Mouse (Mus musculus) heart, embryonic 11.5 days (tissue): ENCODE data around the gene Dnaja4. TPM values are rescaled to one million over a fixed set of nuclear protein-coding genes. Genes with fewer than 3 reads are reported as not detected.
A peak's percentile ranks its signal among the peaks of the same experiment; 100 is the strongest.

ENCODE experiments used
- ATAC-seq: fragments of 200-750 bp; cut with Nextera tagmentation; replicated peaks from 2 replicates; pipeline ENCODE4 v1.8.0; 2017; ENCODE audit warnings: moderate library complexity; ENCODE audit not compliant: insufficient number of reproducible peaks, low FRiP score, low TSS enrichment
- H3K27ac ChIP-seq: fragments of 300-500 bp; sonication (generic); 2 replicates; pipeline ENCODE4 v1.5.1; 2014; ENCODE audit warnings: mild to moderate bottlenecking, low read depth, low read length
- H3K27me3 ChIP-seq: fragments of 300-500 bp; sonication (generic); 2 replicates; pipeline ENCODE4 v1.6.1; 2014; ENCODE audit warnings: mild to moderate bottlenecking, low read length, mixed read lengths; ENCODE audit not compliant: control insufficient read depth, insufficient read depth
- H3K36me3 ChIP-seq: fragments of 300-500 bp; sonication (generic); 2 replicates; pipeline ENCODE4 v1.6.1; 2014; ENCODE audit warnings: mild to moderate bottlenecking, low read length, moderate library complexity, mixed read lengths; ENCODE audit not compliant: control insufficient read depth, insufficient read depth
- H3K4me1 ChIP-seq: fragments of 300-500 bp; sonication (generic); 2 replicates; pipeline ENCODE4 v1.6.1; 2014; ENCODE audit warnings: low read length; ENCODE audit not compliant: control insufficient read depth, insufficient read depth
- H3K4me2 ChIP-seq: fragments of 300-500 bp; sonication (generic); 2 replicates; pipeline ENCODE4 v1.6.1; 2014; ENCODE audit warnings: mild to moderate bottlenecking, moderate library complexity
- H3K4me3 ChIP-seq: fragments of 300-500 bp; sonication (generic); 2 replicates; pipeline ENCODE4 v1.5.1; 2014; ENCODE audit warnings: low read depth, low read length
- H3K9ac ChIP-seq: fragments of 300-500 bp; sonication (generic); 2 replicates; pipeline ENCODE4 v1.6.1; 2014; ENCODE audit warnings: mild to moderate bottlenecking, low read depth, low read length, moderate library complexity
- H3K9me3 ChIP-seq: fragments of 300-500 bp; sonication (generic); replicated peaks from 2 replicates; pipeline ENCODE4 v1.6.1; 2016; ENCODE audit warnings: low read length; ENCODE audit not compliant: control insufficient read depth
- whole genome bisulfite sequencing: fragments of 180-500 bp; shearing (Covaris S2); extraction: QIAGEN DNeasy Blood & Tissue Kit; methylation state at CpG from one replicate; pipeline ENCODE4 v1.1.7; 2014; ENCODE audit not compliant: insufficient replicate concordance; 5-methylcytosine and 5-hydroxymethylcytosine counted together
- polyA plus RNA-seq: library from polyadenylated mRNA; unstranded; fragments of >200 nt; fragmentation: Nextera tagmentation; extraction: Ambion mirVana; gene quantifications from 2 replicates; pipeline ENCODE4 v1.2.1, GENCODE M21; 2014

The Dnaja4 gene
- polyA plus RNA-seq, 1 experiment from 2014 or later = 19.0 TPM

GRCm38 (mm10) chr9:54704361-54704760 lies 5.7 kb downstream of the Dnaja4 start:
- 70% methylated on average over 5 of the region's 5 CpGs for WGBS
- ATAC-seq = no peak
- Histone ChIP-seq H3K9ac (no peak overlapping the region), H3K4me1 (peaks cover 26% of the 10 kb centered on the region), H3K36me3 (no peaks in the 10 kb centered on the region), H3K27me3 (no peaks in the 10 kb centered on the region), H3K4me3 (no peak overlapping the region), H3K9me3 (no peaks in the 10 kb centered on the region), H3K27ac (no peak overlapping the region), H3K4me2 (no peak overlapping the region; the same call in 1 of the 2 replicates)

DNA sequence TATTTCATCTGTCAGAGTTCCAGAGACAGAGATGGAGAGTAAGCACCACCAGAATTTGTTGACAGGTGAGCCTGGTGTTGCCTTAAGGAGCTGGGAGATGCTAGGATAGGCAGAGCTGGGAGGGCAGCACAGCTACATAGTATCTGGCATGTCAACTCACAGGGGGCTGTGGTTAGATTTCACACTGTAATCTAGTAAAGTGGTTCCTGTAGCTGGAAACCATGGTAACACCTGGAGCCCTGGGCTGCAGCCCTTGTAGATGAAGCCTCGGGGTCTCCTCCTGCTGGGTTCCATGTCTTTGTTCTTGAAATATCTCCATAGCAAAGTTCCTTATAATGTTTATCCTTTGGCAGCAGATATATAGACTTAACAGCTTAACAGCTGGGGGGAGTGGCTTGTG lies 6.9 kb downstream of the Dnaja4 start:
- no peaks in the 10 kb centered on the region for H3K9me3 ChIP-seq
- no peak for ATAC-seq
- 59% methylated on average over 1 of the region's 1 CpGs for WGBS
- no peaks in the 10 kb centered on the region for H3K27me3 ChIP-seq
- peaks cover 23% of the 10 kb centered on the region for H3K4me1 ChIP-seq
- no peak overlapping the region for H3K4me2 ChIP-seq
- H3K4me3 ChIP-seq = no peak overlapping the region
- H3K36me3 ChIP-seq = peaks cover 1% of the 10 kb centered on the region; the same call in 1 of the 2 replicates
- H3K9ac ChIP-seq = no peak overlapping the region
- no peak overlapping the region for H3K27ac ChIP-seq

DNA sequence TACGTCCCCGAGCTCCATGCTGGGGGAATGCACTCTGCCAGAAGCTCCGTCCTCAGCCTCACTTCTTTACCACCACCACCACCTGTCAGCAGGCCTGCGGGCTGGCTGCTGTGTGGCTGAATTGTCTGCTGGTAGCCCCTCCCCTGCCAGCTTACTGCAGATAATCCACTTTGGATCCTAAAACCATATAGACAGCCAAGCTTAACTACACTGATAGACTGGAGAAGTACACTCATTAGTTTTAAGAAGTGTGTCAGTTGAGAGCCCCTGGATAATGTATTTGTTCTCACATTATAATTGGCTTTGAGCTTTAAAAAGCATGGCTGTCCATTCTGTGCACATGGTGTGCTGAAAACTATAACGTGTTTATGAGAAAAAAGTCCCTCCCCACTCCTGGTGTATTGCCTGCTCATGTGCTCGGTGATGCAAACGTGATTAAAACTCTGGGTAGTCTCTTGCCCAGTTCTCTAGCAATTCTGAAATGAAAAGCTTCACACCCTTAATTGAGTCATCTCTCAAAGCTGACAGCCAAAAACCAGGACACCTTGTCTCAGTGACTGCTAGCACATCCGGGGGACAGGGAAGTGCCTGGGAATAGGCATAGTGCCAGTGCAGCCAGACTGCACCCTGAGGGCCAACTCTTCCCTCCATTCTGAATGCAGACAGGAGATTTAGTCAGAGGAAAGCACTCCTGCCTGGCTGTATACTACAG lies 8.8 kb downstream of the Dnaja4 start:
- no peak for ATAC-seq
- 0 out of 2 replicates have a peak overlapping the region, but pooled peaks have one; percentile 5 for H3K9ac ChIP-seq
- H3K4me3 ChIP-seq = no peak overlapping the region
- peaks cover 8% of the 10 kb centered on the region for H3K36me3 ChIP-seq
- H3K4me1 ChIP-seq = peaks cover 12% of the 10 kb centered on the region
- H3K27ac ChIP-seq = no peak overlapping the region
- WGBS = 57% methylated on average over 8 of the region's 8 CpGs
- H3K9me3 ChIP-seq = no peaks in the 10 kb centered on the region
- no peak overlapping the region for H3K4me2 ChIP-seq
- no peaks in the 10 kb centered on the region for H3K27me3 ChIP-seq

GRCm38 (mm10) chr9:54708085-54708484 lies 9.4 kb downstream of the Dnaja4 start:
- H3K36me3 ChIP-seq = peaks cover 8% of the 10 kb centered on the region
- H3K9ac ChIP-seq = no peak overlapping the region

GRCm38 (mm10) chr9:54715776-54716175 lies 17.1 kb downstream of the Dnaja4 start:
- no peak overlapping the region for H3K27ac ChIP-seq
- 91% methylated on average over 3 of the region's 3 CpGs for WGBS
- peaks cover 40% of the 10 kb centered on the region for H3K36me3 ChIP-seq
- H3K4me3 ChIP-seq = no peak overlapping the region
- no peak for ATAC-seq
- H3K27me3 ChIP-seq = no peaks in the 10 kb centered on the region
- no peaks in the 10 kb centered on the region for H3K4me1 ChIP-seq
- H3K9ac ChIP-seq = no peak overlapping the region
- H3K9me3 ChIP-seq = no peaks in the 10 kb centered on the region
- H3K4me2 ChIP-seq = no peak overlapping the region

More at GRCm38 (mm10) chr9:54708085-54708484, 9.4 kb downstream of the Dnaja4 start:
- Histone ChIP-seq H3K27ac (no peak overlapping the region), H3K27me3 (no peaks in the 10 kb centered on the region), H3K9me3 (no peaks in the 10 kb centered on the region), H3K4me2 (no peak overlapping the region), H3K4me3 (no peak overlapping the region), H3K4me1 (peaks cover 6% of the 10 kb centered on the region; the same call in 1 of the 2 replicates)
- WGBS = 78% methylated on average over 5 of the region's 5 CpGs
- no peak for ATAC-seq

- no peaks in the 10 kb centered on the region for H3K27me3 ChIP-seq
- no peak for ATAC-seq
- H3K4me2 ChIP-seq = no peak overlapping the region
- H3K27ac ChIP-seq = no peak overlapping the region
- H3K4me3 ChIP-seq = no peak overlapping the region
- H3K9ac ChIP-seq = no peak overlapping the region
- no peaks in the 10 kb centered on the region for H3K4me1 ChIP-seq
- WGBS = 86% methylated on average over 3 of the region's 3 CpGs
- peaks cover 44% of the 10 kb centered on the region for H3K36me3 ChIP-seq
- no peaks in the 10 kb centered on the region for H3K9me3 ChIP-seq
Observed at GRCm38 (mm10) chr9:54717527-54717926, 18.9 kb downstream of the Dnaja4 start.

DNA sequence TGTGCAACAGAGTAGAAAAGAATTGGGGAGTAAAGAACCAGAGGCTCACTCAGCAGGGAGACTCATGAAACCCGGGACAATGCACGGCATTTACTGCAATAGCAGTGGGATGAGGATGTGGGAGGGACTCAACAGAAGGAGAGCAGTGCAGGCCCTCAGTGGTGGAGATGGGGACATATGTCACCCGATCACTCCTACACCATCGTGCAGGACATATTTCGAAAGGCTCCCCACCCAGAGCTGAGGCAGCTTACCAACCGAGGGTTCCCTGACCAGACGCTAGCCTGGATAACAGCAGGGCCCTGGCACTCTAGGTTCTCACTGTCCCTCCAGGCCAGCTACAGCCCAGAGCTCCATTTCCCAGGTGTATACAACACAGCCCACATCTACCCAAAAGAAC lies 23.5 kb downstream of the Dnaja4 start:
- H3K9ac ChIP-seq = no peak overlapping the region
- no peak overlapping the region for H3K4me3 ChIP-seq
- no peak overlapping the region for H3K27ac ChIP-seq
- no peak overlapping the region for H3K4me2 ChIP-seq
- H3K9me3 ChIP-seq = no peaks in the 10 kb centered on the region
- H3K36me3 ChIP-seq = peaks cover 36% of the 10 kb centered on the region
- no peak for ATAC-seq
- WGBS = 85% methylated on average over 7 of the region's 7 CpGs
- no peaks in the 10 kb centered on the region for H3K4me1 ChIP-seq
- H3K27me3 ChIP-seq = no peaks in the 10 kb centered on the region

DNA sequence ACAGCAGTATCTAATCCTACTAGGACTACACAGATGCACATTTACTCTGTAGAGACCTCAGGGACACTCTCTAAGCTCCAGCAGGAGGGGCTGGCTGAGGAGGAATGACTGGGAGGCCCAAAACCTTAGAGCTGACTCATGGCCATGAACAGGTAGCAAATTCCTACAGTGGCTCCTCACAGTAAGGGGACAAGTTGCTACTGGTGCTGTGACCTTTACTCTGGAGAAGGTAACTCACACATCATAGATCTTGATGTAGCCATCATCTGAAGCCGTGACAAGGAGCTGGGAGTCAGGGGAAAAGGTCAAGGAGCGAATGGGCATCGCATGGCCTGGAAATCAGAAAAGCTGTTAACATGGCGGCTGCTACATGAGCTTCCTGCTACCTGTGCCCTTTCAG lies 23.9 kb downstream of the Dnaja4 start:
- peaks cover 40% of the 10 kb centered on the region for H3K36me3 ChIP-seq
- 86% methylated on average over 4 of the region's 4 CpGs for WGBS
- no peaks in the 10 kb centered on the region for H3K27me3 ChIP-seq
- no peaks in the 10 kb centered on the region for H3K4me1 ChIP-seq
- no peaks in the 10 kb centered on the region for H3K9me3 ChIP-seq
- H3K4me2 ChIP-seq = no peak overlapping the region
- H3K9ac ChIP-seq = no peak overlapping the region
- no peak for ATAC-seq
- H3K27ac ChIP-seq = no peak overlapping the region
- no peak overlapping the region for H3K4me3 ChIP-seq

GRCm38 (mm10) chr9:54726315-54726714 lies 27.6 kb downstream of the Dnaja4 start:
- H3K9ac ChIP-seq = no peak overlapping the region
- no peak overlapping the region for H3K27ac ChIP-seq
- no peak overlapping the region for H3K4me3 ChIP-seq
- H3K36me3 ChIP-seq = peaks cover 33% of the 10 kb centered on the region
- H3K9me3 ChIP-seq = no peaks in the 10 kb centered on the region
- H3K4me1 ChIP-seq = no peaks in the 10 kb centered on the region
- H3K4me2 ChIP-seq = no peak overlapping the region
- no peak for ATAC-seq
- no peaks in the 10 kb centered on the region for H3K27me3 ChIP-seq
- 80% methylated on average over 5 of the region's 5 CpGs for WGBS
